ENCODE assay signal across 8 mouse cellular contexts in genomic region chr4:134766904-134767425, GRCm38 (mm10). TPM values are rescaled to one million over a fixed set of nuclear protein-coding genes. Genes with fewer than 3 reads are reported as not detected.
DNase-seq lines count a peak whose midpoint lies in the region; ATAC-seq and TF ChIP-seq lines count a peak whose summit lies in the region.

No protein-coding gene starts in this region.

- H3K27ac ChIP-seq in MEL (ENCODE audit: control insufficient read depth, low read depth, low read length) = no peak overlapping the region
- no peak overlapping the region for H3K27ac ChIP-seq in hindbrain, embryonic 12.5 days
- H3K27ac ChIP-seq in limb, embryonic 15.5 days = peak overlapping the region; percentile 82

- peak overlapping the region; percentile 92 for H3K4me2 ChIP-seq in hindbrain, embryonic 12.5 days (replicated peaks)
- H3K4me2 ChIP-seq in limb, embryonic 15.5 days = peak overlapping the region; percentile 78

- TF ChIP-seq EP300 in MEL (IDR thresholded peaks at IDR 0.05; ENCODE audit: low read depth in 1 of 2, low read length in 2 of 2) = no peak

- no peaks in the 10 kb centered on the region for H3K9me3 ChIP-seq in MEL (replicated peaks; ENCODE audit: insufficient read depth, low read length)
- H3K9me3 ChIP-seq in hindbrain, embryonic 12.5 days (replicated peaks) = no peaks in the 10 kb centered on the region
- no peaks in the 10 kb centered on the region for H3K9me3 ChIP-seq in limb, embryonic 15.5 days

- TF ChIP-seq RAD21 in MEL (IDR thresholded peaks at IDR 0.05; ENCODE audit: low read depth, low read length) = no peak

- H3K4me3 ChIP-seq in MEL (ENCODE audit: control insufficient read depth in 1 of 2, insufficient read depth in 1 of 2, low read depth in 2 of 2, low read length in 2 of 2) = peak overlapping the region; percentile 84 to 94
- peak overlapping the region; percentile 63 for H3K4me3 ChIP-seq in hindbrain, embryonic 12.5 days
- peak overlapping the region; percentile 81 for H3K4me3 ChIP-seq in limb, embryonic 15.5 days

- no peaks in the 10 kb centered on the region for H3K27me3 ChIP-seq in MEL (ENCODE audit: control insufficient read depth in 1 of 2, insufficient read depth in 2 of 2, low read length in 2 of 2)
- peaks cover 66% of the 10 kb centered on the region for H3K27me3 ChIP-seq in hindbrain, embryonic 12.5 days
- 0 out of 2 replicates have a peak, but pooled peaks cover 14% of the 10 kb centered on the region for H3K27me3 ChIP-seq in limb, embryonic 15.5 days

- no peak for TF ChIP-seq CTCF in MEL (IDR thresholded peaks at IDR 0.05 in 2 of 3, conservative IDR thresholded peaks at IDR 0.05 in 1 of 3; ENCODE audit: control insufficient read depth in 1 of 3, insufficient read depth in 1 of 3, low read depth in 2 of 3, low read length in 3 of 3, poor library complexity in 1 of 3, severe bottlenecking in 1 of 3)

- H3K9ac ChIP-seq in MEL (ENCODE audit: control insufficient read depth, low read depth, low read length, poor library complexity, severe bottlenecking) = peak overlapping the region; percentile 89
- H3K9ac ChIP-seq in hindbrain, embryonic 12.5 days = peak overlapping the region; percentile 68
- H3K9ac ChIP-seq in limb, embryonic 15.5 days = peak overlapping the region; percentile 75

- peak; percentile 19 for ATAC-seq in erythroblast, adult 5-6 weeks (replicated peaks; ENCODE audit: low FRiP score, poor library complexity, severe bottlenecking)
- 0 out of 2 replicates have a peak, but pooled peaks have one; percentile 14 for ATAC-seq in hindbrain, embryonic 12.5 days (ENCODE audit: low FRiP score)
- ATAC-seq in limb, embryonic 15.5 days (ENCODE audit: insufficient number of reproducible peaks, low FRiP score, low TSS enrichment, low read depth) = peak; percentile 7; the same call in 1 of the 2 replicates

- DNase-seq in cerebellum, adult 11 months = peak; percentile 50
- DNase-seq in cerebellum, adult 9-11 months = no peak
- DNase-seq in MEL (ENCODE audit: low read depth, low spot score) = peak; percentile 56
- peak; percentile 54 for DNase-seq in naive thymus-derived CD4-positive, alpha-beta T cell, adult 2 months (ENCODE audit: low read depth)
- no peak for DNase-seq in left cerebral cortex, adult 9 months (ENCODE audit: low spot score in 2 of 2)

- H3K79me2 ChIP-seq in MEL (ENCODE audit: control insufficient read depth, insufficient read depth, low read length, poor library complexity) = peaks cover 39% of the 10 kb centered on the region

- WGBS in hindbrain, embryonic 12.5 days = 1% methylated on average over 23 of the region's 23 CpGs
- WGBS in limb, embryonic 15.5 days = 2% methylated on average over 23 of the region's 23 CpGs

- H3K36me3 ChIP-seq in MEL (ENCODE audit: control insufficient read depth in 1 of 2, insufficient read depth in 2 of 2, low read length in 2 of 2) = peaks cover 0 to 30% of the 10 kb centered on the region in 2 experiments; a peak in 2 of 4 replicates
- no peaks in the 10 kb centered on the region for H3K36me3 ChIP-seq in hindbrain, embryonic 12.5 days
- no peaks in the 10 kb centered on the region for H3K36me3 ChIP-seq in limb, embryonic 15.5 days

- TF ChIP-seq POLR2A in MEL (IDR thresholded peaks at IDR 0.05; ENCODE audit: control insufficient read depth in 1 of 2, insufficient read depth in 1 of 2, low read depth in 1 of 2, low read length in 2 of 2, poor library complexity in 1 of 2) = no peak

- peaks cover 19 to 48% of the 10 kb centered on the region in 2 experiments for H3K4me1 ChIP-seq in MEL (ENCODE audit: control insufficient read depth in 1 of 2, insufficient read depth in 2 of 2, low read length in 2 of 2)
- peaks cover 16% of the 10 kb centered on the region for H3K4me1 ChIP-seq in hindbrain, embryonic 12.5 days
- peaks cover 41% of the 10 kb centered on the region for H3K4me1 ChIP-seq in limb, embryonic 15.5 days

TF ChIP-seq in MEL, 35 proteins besides CTCF, POLR2A, EP300 and RAD21:
- no peak for TF ChIP-seq UBTF (IDR thresholded peaks at IDR 0.05; ENCODE audit: borderline replicate concordance, insufficient read depth, low read depth, low read length)

RNA-seq across cellular contexts. Expression of gene Ldlrap1, which starts 0.9 kb away (rescaled TPM):
- 16.6 and 24.8 TPM in 2 replicates for total RNA-seq in MEL (2012; rRNA removed)
- polyA plus RNA-seq in MEL (2012; ENCODE audit: insufficient read depth in 1 of 2, insufficient read length in 2 of 2, low read depth in 1 of 2, low replicate concordance in 2 of 2, missing spikeins in 1 of 2) = 10 to 100 TPM in 1 of 2 experiments, not detected in 1; 23.7 TPM
- 5.6 and 10.9 TPM in 2 replicates for total RNA-seq in erythroblast, adult 5-6 weeks (2015; ENCODE audit: low replicate concordance)
- 4.7 and 6.6 TPM in 2 replicates for total RNA-seq in erythroblast, adult 5-6 weeks (2017; ENCODE audit: low replicate concordance)
- 7.8 and 10.4 TPM in 2 replicates for polyA plus RNA-seq in hindbrain, embryonic 12.5 days (2016; fragmentation: Nextera tagmentation; extraction: Ambion mirVana)
- 31.8 and 33.9 TPM in 2 replicates for polyA plus RNA-seq in limb, embryonic 15.5 days (2015; fragmentation: Nextera tagmentation; extraction: Ambion mirVana)

Comparison
In these comparisons a context has a peak if more than half of its experiments do, and no peak if none do; other contexts are left out.
1. DNase-seq: peak in cerebellum, adult 11 months (single experiment), MEL (single experiment) and naive thymus-derived CD4-positive, alpha-beta T cell, adult 2 months (single experiment); none in cerebellum, adult 9-11 months (single experiment) and left cerebral cortex, adult 9 months (0 of 2).
2. Peak in every context shown above with its lines, with median percentiles within 50 percentile points of each other: H3K4me3 ChIP-seq, H3K9ac ChIP-seq and ATAC-seq.